Mouse (Mus musculus): Measurements from ENCODE around the gene Ppfia4. TPM values are rescaled to one million over a fixed set of nuclear protein-coding genes. Genes with fewer than 3 reads are reported as not detected.
"Not testable (repeated sequence)": the region's sequence is repeated elsewhere in the genome, so short reads cannot be mapped to it uniquely, and the experiment has no call there.

The Ppfia4 gene
- total RNA-seq, 1 experiment = 14.1 TPM

- TF ChIP-seq CHD2 (IDR thresholded peaks at IDR 0.05; ENCODE audit: low read depth, low read length) = no peak
- no peak for TF ChIP-seq HCFC1 (IDR thresholded peaks at IDR 0.05; ENCODE audit: borderline replicate concordance, insufficient read depth, low read length)
- TF ChIP-seq ZC3H11A (IDR thresholded peaks at IDR 0.05; ENCODE audit: borderline replicate concordance, low read depth, low read length) = no peak
- no peak for TF ChIP-seq MAFK (IDR thresholded peaks at IDR 0.05; ENCODE audit: insufficient read depth, low read depth, low read length)
- TF ChIP-seq ZNF384 (IDR thresholded peaks at IDR 0.05; ENCODE audit: low read depth, low read length) = no peak
- no peaks in the 10 kb centered on the region for H3K36me3 ChIP-seq (ENCODE audit: control insufficient read depth, insufficient read depth, low read length, poor library complexity, severe bottlenecking)
- H3K27ac ChIP-seq (ENCODE audit: insufficient read depth, low read depth, low read length, poor library complexity, severe bottlenecking) = no peak overlapping the region
- DNase-seq (ENCODE audit: low read depth, low spot score) = no peak
- H3K4me1 ChIP-seq (ENCODE audit: control insufficient read depth in 2 of 2, insufficient read depth in 2 of 2, low read length in 2 of 2, poor library complexity in 1 of 2) = no peaks in the 10 kb centered on the region
- no peak overlapping the region for H3K9ac ChIP-seq (ENCODE audit: insufficient read depth, low read depth, low read length, poor library complexity, severe bottlenecking)
- H3K4me3 ChIP-seq (ENCODE audit: insufficient read depth in 1 of 2, low read depth in 1 of 2, low read length in 2 of 2, poor library complexity in 1 of 2, severe bottlenecking in 1 of 2) = no peak overlapping the region
- no peaks in the 10 kb centered on the region for H3K9me3 ChIP-seq (ENCODE audit: control insufficient read depth, insufficient read depth, low read depth, low read length)
- in situ Hi-C loops (cut with MboI; ENCODE audit: low sequenced_read_pairs in 2 of 2, unreplicated experiment in 2 of 2) = no loop called here
Observed at GRCm38 (mm10) chr1:134265797-134266196, 66.9 kb downstream of the Ppfia4 start.

- no peak for DNase-seq (ENCODE audit: low read depth, low spot score)
- H3K4me1 ChIP-seq (ENCODE audit: control insufficient read depth in 2 of 2, insufficient read depth in 2 of 2, low read length in 2 of 2, poor library complexity in 1 of 2) = no peaks in the 10 kb centered on the region
- no peak overlapping the region for H3K4me3 ChIP-seq (ENCODE audit: insufficient read depth in 1 of 2, low read depth in 1 of 2, low read length in 2 of 2, poor library complexity in 1 of 2, severe bottlenecking in 1 of 2)
- no peak overlapping the region for H3K27ac ChIP-seq (ENCODE audit: insufficient read depth, low read depth, low read length, poor library complexity, severe bottlenecking)
- no peaks in the 10 kb centered on the region for H3K36me3 ChIP-seq (ENCODE audit: control insufficient read depth, insufficient read depth, low read length, poor library complexity, severe bottlenecking)
- in situ Hi-C loops (cut with MboI; ENCODE audit: low sequenced_read_pairs in 2 of 2, unreplicated experiment in 2 of 2) = no loop called here
- no peak for TF ChIP-seq ZC3H11A (IDR thresholded peaks at IDR 0.05; ENCODE audit: borderline replicate concordance, low read depth, low read length)
- no peak for TF ChIP-seq CHD2 (IDR thresholded peaks at IDR 0.05; ENCODE audit: low read depth, low read length)
- no peak for TF ChIP-seq HCFC1 (IDR thresholded peaks at IDR 0.05; ENCODE audit: borderline replicate concordance, insufficient read depth, low read length)
- no peak for TF ChIP-seq ZNF384 (IDR thresholded peaks at IDR 0.05; ENCODE audit: low read depth, low read length)
- no peak for TF ChIP-seq MAFK (IDR thresholded peaks at IDR 0.05; ENCODE audit: insufficient read depth, low read depth, low read length)
- H3K9me3 ChIP-seq (ENCODE audit: control insufficient read depth, insufficient read depth, low read depth, low read length) = no peaks in the 10 kb centered on the region
- no peak overlapping the region for H3K9ac ChIP-seq (ENCODE audit: insufficient read depth, low read depth, low read length, poor library complexity, severe bottlenecking)
Observed at GRCm38 (mm10) chr1:134264341-134264740, 68.4 kb downstream of the Ppfia4 start.

- H3K4me1 ChIP-seq (ENCODE audit: control insufficient read depth in 2 of 2, insufficient read depth in 2 of 2, low read length in 2 of 2, poor library complexity in 1 of 2); H3K4me3 ChIP-seq (ENCODE audit: insufficient read depth in 1 of 2, low read depth in 1 of 2, low read length in 2 of 2, poor library complexity in 1 of 2, severe bottlenecking in 1 of 2); DNase-seq (ENCODE audit: low read depth, low spot score); H3K36me3 ChIP-seq (ENCODE audit: control insufficient read depth, insufficient read depth, low read length, poor library complexity, severe bottlenecking); H3K27ac ChIP-seq (ENCODE audit: insufficient read depth, low read depth, low read length, poor library complexity, severe bottlenecking); H3K9me3 ChIP-seq (ENCODE audit: control insufficient read depth, insufficient read depth, low read depth, low read length); in situ Hi-C loops (cut with MboI; ENCODE audit: low sequenced_read_pairs in 2 of 2, unreplicated experiment in 2 of 2); H3K9ac ChIP-seq (ENCODE audit: insufficient read depth, low read depth, low read length, poor library complexity, severe bottlenecking): not testable (repeated sequence)
Observed at GRCm38 (mm10) chr1:134249681-134250080, 83.0 kb downstream of the Ppfia4 start.

Other genes starting within 250 kb of the Ppfia4 start
- 0.13 and 0.32 TPM in 2 replicates for gene Chit1, start 221.7 kb downstream of the Ppfia4 start, total RNA-seq (2012; rRNA removed)
- gene Chil1, start 150.8 kb downstream of the Ppfia4 start, total RNA-seq (2012; rRNA removed) = 0.98 and 1.4 TPM in 2 replicates
- not detected in 2 replicates for gene Mybph, start 139.5 kb downstream of the Ppfia4 start, total RNA-seq (2012; rRNA removed)
- gene Adora1, start 97.5 kb downstream of the Ppfia4 start, total RNA-seq (2012; rRNA removed) = 0.16 and 0.58 TPM in 2 replicates
- gene Myog, start 42.9 kb downstream of the Ppfia4 start, total RNA-seq (2012; rRNA removed) = 0.18 and 0.37 TPM in 2 replicates
- 100 and 120 TPM in 2 replicates for gene Tmem183a, start 29.1 kb upstream of the Ppfia4 start, total RNA-seq (2012; rRNA removed)
- 0.22 TPM in 1 of 2 replicates, not detected in the other for gene 4933406M09Rik, start 53.0 kb upstream of the Ppfia4 start, total RNA-seq (2012; rRNA removed)
- gene Cyb5r1, start 72.6 kb upstream of the Ppfia4 start, total RNA-seq (2012; rRNA removed) = 186 and 305 TPM in 2 replicates
- 80.6 and 88.0 TPM in 2 replicates for gene Adipor1, start 82.5 kb upstream of the Ppfia4 start, total RNA-seq (2012; rRNA removed)
- gene Klhl12, start 122.6 kb upstream of the Ppfia4 start, total RNA-seq (2012; rRNA removed) = 21.8 and 22.7 TPM in 2 replicates
- 23.3 and 24.9 TPM in 2 replicates for gene Rabif, start 161.7 kb upstream of the Ppfia4 start, total RNA-seq (2012; rRNA removed)
- gene Mgat4e, start 216.8 kb upstream of the Ppfia4 start, total RNA-seq (2012; rRNA removed) = 0.76 and 2.1 TPM in 2 replicates
- 127 and 182 TPM in 2 replicates for gene Kdm5b, start 227.2 kb upstream of the Ppfia4 start, total RNA-seq (2012; rRNA removed)

Measured in ES-E14 (cell line).